Mouse (Mus musculus) A20 (cell line): ENCODE results near the gene Dync1i1.

Experiments
- DNase-seq: peaks from one replicate; pipeline ENCODE4 v3.0.0-alpha.2; 2011; ENCODE audit warnings: low read depth, low spot score

Gene Dync1i1

DNA sequence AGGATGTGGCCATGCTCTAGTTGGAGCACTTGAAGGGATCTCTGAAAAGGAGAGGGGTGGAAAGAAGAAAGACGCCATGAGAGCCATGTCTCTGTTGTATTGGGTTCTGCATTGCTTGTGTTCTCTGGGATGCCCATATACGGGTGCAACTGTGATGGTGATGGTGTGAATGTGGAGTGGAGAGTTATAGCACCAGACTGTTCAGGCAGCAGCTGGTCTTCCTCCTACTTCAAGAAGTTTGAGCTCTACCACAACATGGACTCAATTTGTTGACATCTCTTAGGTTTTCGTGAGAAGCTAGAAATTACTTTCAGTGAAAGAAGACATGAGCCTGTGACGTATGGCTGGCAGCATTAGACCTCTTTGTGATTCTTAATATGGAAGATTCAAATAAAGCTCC is 44.8 kb downstream of the Dync1i1 start:
- no peak for DNase-seq

DNA sequence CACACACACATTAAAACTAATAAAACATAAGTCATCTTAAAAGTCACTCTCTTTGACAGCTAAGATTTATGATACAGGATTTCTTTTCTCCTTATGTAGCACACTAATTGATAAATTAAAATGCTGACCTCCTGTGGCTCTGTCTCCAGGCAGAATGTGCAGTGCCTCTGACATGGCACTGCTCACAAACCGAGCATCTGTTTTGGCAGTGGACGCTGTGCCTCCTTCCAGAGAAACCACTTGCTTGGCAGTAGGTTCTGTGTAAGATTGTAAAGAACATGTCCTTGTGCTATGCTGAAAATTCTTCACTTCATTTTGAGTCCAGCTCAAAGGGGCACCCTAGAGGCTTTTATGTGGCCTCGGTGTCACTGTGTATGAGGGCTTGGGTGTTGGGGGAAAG is 50.0 kb downstream of the Dync1i1 start:
- no peak for DNase-seq

DNA sequence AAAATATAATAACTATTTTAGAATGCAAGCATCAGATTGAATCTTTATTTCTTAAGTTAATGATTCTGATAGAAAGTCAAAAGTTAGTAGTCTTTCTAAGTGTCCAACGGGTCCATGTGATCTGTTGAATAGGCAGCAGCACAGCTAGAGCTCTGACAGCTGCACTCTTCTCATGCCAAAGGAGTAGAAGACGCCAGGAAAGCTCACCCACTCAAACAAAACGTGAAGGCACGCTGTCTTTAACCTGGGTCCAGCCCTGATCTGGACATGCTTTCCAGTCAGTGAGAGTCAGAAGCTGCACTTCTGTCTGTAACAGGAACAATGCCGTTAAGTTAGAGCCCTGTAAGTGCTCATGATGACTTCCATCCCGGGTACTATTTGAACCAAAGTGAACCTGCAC is 56.3 kb downstream of the Dync1i1 start:
- DNase-seq = no peak

DNA sequence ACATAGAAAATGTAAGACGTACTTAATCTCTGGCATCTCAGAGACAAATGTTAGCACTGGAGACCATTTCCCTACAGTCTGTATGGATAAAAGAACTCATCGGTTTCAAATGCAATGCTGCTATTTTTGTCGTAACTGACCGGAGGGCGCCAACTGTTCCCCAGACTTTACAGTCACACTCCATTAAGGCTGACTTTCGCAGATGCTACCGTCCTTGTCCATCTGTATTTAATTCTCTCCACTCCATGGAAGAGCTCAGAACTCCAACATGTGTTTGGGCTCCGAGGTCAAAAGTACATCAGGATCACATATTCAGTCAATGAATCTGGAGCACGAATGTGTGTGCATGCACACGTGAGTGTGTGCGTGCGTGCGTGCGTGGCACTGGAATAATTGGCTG is 58.4 kb downstream of the Dync1i1 start:
- DNase-seq = no peak

DNA sequence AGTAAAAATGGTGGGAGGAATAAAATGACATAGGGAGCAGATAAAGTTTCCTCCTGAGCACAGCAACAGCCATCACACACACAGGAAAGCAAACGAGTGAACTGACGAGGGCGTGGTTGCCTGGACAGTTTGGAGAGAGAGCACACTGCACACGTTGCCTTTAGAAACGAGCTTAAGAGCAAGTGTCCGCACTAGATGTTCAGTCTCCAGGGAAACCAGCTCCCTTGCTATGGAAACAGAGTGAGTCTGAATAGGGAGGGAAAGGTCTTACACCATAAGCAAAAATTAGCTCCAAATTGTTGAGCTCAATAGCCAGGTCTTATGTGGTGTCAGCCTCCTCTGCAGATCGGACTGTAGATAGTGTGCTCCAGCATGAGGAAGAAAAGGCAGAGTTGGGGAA is 65.2 kb downstream of the Dync1i1 start:
- no peak for DNase-seq

DNA sequence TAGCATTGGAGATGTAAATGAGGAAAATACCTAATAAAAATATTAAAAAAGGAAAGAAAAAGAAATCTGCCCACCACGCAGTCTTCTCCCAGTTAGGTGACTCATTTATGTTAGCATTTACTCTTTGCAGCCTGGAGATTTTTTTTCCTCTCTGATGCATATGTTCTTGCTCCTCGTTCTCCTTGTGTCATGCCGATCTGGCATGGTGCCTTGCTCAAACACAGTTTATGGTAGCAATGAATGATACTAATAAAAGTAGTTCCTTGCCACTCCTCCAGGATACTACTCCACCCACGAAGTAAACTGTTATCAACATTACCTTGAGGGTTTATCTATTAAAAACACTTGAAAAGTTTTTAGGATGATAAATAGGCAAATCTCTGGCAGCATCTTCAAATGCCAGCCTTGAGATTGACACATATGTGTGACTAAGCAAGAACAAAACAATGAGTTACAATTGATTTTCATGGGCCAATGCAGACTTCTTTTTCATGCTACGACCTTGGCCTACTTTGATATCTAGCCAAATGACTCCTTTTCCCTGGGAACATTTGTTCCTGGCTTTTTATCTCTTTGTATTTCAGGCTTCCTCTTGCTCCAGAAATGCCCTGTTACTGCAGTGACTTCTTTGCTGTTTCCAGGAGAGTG is 68.8 kb downstream of the Dync1i1 start:
- DNase-seq = no peak

DNA sequence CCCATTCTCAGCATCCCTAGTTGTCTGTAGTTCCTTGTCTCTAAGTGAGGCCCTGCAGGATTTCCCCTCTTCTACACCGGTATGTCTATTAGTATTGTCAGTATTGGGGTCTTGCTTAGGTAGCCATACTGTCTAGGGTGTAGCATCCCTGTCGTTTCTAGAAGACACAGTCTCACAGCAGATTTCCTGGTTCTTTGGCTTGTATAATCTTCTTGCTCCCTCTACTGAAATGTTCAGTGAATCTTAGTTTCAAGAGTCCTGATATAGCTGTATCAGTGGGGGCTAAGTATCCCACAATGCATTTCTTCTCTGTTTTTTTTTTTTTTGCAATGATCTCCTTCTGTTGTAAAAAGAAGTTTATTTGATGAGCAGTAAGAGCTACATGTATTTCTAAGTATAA is 69.9 kb downstream of the Dync1i1 start:
- DNase-seq = no peak

DNA sequence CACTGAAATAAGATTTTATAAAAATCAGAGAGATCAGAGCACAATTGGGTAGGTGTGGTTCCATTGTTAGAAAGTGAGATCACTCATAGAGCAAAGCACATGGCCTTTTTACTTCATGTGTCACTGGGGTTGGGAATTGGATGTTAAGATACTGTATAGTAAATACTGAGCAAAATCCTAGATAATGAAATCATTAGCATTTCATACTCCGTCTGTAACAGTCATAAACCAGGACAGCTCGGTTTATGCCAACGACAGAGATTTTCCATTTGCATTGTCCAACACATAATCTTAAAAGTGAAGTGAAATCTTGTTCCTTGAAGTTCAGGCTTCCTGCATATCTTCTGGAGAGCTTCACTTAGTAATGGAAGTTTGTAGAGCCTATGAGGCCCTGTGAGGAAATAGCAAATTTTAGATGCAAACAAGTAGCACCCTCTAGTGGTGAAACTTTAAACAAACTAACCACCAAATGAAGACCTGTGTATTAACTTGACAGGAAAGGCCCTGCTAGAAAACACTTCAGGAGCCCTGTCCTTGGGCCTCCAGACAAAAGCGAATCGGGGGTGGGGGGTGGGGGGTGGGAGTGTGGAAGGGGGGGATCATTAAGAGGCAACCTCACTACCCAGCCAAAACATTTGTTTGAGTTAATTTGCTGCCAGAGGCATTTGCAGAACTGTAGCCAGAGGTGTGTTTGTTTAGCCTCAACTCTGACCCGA is 76.8 kb downstream of the Dync1i1 start:
- DNase-seq = peak; percentile 25

DNA sequence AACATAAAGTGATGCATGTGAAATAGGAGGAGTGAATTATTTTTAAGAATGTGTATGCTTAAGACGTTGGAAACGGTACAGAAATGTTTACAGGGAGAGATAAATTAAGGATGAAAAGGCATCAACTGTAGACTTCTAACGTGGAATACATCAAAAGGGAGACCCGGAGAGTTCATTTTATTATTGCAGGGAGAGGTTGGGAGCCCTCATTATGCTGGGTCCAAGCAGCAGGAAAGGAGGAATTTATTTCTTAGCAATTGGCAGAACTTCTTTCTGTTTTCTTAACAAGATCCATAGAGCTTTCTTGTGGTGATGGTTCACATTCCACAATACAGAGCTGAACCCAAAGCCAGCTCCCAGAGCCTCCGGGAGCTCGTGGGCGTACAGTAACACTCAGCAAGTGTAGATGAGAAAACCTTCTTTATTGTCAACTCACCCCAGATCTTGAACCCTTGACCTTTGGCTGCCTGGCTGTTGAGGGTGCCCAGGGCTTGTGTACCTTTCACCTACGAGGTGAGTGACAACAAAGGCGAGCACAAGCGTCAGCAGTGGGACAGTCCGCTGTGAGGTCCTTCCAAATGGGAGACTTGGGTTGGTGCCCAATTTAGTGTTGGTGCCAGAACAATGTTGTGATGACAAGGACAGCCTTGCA is 77.5 kb downstream of the Dync1i1 start:
- DNase-seq = no peak

DNA sequence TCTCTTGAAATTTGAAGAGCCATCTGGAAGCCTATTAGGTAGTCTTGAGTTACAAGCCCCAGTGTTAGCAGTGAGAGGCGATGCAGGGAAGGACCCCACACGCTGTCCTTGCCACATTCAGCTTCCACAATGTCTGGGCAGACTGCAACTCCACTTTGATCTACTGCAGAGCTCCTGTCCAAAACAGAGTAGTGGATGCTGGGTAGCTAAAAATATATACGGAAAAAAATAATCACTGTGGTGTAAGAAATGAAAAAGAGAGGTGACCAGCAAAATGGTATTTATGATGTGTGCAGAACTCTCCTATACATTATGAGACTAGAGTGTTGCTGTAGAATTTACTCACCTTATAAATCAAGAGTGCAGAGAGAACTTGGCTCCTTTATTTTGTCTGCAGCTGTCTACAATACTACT is 82.6 kb downstream of the Dync1i1 start:
- no peak for DNase-seq

DNA sequence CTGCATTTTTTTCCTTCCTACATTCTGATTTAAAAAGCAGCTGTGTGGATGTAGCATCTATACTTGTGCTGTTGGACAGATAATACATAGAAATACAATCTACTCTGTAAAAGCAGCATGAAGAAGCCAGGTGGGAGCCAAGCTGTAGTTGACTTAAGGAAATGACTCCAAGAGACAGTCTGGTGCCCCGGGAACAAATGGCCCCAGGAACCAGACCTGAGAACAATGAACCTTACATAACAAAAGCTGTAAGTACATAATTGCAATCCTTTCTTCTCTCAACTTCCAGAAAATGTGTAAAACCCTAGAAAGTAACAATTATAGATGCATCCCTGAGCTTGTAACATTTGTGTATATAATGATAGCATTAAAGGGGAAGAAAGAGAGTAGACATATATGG is 86.6 kb downstream of the Dync1i1 start:
- DNase-seq = no peak

DNA sequence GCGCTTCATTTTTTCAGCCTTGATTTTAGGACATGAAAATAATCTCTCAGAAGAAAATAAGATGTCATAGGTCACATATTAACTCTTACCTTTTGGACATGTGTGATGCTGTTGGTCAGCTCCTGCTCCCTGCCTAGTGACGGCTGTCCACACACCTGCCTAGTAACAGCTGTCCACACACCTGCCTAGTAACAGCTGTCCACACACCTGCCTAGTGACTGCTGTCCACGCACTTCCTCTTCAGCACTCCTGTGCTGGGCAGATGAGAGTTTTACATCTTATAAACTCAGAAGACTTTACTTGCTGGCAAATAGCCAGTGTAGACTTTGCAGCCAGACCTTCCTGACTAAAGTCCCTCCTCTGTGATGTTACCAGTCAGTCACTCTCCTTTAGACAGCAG is 94.2 kb downstream of the Dync1i1 start:
- DNase-seq = peak; percentile 9

DNA sequence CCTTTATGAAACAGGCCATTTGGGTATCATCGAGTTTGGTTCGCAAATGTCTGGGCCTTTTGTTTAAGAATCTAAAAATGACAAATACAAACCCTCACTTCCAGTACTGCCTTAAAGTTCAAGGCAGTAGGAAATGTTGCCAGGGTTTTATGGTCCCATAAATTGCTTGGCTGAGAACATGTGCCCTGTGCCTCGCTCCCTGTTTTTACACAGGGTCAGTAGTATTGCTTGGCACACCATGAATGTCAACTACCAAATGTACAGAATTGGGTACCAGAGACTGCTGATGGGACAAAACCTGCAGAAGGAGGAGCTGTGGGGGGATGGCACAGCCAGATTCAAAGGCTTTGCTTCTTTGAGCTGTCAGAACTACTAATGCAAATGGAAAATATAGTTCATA is 100.0 kb downstream of the Dync1i1 start:
- no peak for DNase-seq

DNA sequence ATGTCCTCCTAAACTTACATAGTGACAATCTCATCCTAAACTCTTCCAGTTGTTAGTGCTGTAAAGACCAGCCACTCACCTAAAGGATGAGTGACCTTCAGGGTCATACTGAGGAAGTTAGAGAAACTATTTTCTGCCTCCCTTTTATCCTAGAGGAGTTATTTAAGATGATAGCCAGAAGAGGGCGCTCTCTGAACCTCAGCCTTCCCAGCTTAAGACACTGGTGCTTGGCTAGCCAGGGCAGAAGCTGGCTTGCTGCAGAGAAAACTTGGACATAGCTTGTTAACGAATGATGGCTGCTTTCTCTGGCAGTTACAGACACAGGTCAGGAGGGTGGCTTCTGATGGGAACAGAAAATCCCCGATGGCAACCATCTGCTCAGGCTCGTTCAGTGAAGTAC is 101.6 kb downstream of the Dync1i1 start:
- no peak for DNase-seq

DNA sequence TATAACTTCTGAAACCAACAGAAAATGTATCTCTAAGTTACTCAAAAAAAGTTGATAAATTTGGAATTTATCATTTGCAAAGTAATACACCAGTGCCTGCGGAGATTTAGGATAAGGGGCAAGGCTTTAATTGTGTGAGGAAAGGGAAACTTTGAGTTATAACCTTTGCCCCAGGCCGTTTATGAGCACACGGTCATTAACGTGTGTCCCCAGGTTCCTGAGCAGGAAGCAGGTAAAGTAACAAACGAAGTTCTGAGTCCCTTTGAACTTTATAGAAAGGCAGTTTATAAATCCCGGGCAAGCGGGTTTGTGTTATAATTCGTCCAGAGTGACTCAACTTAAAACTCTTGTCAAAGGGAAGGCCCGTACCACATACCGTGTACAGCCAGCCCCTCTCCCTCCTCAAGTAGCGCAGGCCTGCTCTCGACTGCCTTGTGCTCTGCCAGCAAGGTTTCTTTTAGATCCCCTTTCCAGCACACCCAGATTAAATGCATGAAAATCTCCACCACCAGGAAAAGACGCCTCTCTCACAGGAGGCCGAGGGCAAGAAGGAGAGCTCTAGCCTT is 103.1 kb downstream of the Dync1i1 start:
- DNase-seq = no peak

DNA sequence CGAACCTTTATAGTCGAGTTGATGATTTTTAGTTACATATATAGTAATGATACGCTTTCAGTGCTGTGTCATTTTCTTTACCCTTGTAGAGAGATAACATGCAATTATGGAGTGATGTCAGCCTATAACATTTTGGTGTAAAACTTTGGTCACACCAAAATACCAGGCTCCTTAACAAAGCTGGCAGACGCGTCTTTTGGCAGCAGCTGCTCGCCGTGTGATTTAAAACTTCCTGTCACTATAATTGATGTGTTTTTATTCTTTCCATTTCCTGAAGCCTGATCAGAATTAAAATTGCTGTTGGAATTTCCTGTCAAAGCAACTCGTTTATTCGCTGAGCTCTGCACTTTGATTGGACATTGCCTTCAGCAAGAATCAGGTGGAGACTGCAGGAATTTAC is 103.7 kb downstream of the Dync1i1 start:
- no peak for DNase-seq

DNA sequence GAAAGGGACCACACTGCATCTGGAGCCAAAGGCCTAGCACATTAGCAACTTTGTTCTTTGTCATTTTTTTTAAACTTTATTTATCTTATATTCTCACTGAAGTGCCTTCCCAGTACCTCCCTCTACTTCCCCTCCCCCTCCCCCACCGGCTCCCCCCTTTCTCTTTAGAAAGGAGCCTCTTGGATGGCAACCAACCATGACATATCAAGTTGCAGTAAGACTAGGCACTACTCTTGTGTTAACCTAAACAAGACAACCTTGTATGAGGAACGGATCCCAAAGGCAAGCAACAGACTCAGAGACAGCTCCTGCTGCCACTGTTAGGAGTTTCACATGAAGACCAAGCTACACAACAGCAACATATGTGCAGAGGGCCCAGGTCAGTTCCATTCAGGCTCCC is 105.3 kb downstream of the Dync1i1 start:
- no peak for DNase-seq

DNA sequence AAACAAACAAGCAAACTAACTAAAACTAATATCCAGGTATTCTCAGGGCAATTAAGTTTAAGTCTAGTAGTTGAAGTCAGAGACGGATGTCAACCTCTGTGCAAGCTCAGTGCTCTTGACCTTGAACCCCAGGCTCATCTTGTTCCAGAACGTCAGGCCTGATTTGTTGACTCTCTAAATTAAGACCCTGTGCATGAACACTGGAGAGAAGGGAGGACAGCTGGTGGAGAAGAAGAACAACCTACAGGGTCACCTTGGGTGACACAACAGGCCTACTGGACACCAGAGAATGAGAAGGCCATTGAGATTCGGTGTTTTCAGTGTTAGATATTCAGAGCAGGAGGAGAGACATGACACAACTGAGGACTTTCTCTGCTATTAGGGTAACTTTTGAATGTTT is 105.8 kb downstream of the Dync1i1 start:
- DNase-seq = no peak

DNA sequence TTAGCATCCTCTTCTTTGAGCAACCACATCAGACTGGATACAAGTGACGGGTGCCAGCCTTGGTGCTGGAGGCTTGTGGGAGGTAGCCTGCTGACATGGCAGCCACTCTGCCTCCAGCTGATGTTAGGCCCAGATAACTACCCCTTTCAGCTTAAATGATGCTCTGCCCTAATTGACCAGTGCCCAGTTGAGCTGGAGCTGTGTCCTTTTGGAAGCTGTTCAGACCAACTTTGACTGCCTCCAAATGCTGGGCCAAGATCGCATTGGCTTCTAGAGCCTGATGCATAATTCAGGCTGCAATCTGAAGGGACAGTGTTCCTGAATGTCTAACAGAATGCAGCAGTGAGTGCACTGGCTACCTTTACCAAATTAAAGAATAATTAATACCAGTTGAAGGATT is 107.4 kb downstream of the Dync1i1 start:
- DNase-seq = no peak

DNA sequence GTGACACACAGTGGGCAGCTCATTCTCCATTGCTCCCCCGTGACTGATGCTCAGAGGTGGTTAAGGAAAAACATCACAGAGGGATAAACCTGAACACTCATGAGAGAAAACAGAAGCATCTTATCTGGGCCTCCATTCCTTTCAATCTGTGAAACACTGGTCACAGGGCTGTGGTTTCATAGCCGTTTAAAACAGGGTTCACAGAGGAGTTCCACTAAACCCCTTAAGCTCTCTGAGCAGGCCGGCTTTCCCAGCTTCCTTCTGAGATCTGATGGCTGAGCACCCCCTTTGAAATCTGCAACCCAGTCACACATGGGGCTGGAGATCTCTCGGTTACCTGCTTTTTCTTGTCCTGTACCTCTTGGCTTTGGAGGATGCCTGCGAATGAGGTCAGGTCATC is 117.0 kb downstream of the Dync1i1 start:
- no peak for DNase-seq

DNA sequence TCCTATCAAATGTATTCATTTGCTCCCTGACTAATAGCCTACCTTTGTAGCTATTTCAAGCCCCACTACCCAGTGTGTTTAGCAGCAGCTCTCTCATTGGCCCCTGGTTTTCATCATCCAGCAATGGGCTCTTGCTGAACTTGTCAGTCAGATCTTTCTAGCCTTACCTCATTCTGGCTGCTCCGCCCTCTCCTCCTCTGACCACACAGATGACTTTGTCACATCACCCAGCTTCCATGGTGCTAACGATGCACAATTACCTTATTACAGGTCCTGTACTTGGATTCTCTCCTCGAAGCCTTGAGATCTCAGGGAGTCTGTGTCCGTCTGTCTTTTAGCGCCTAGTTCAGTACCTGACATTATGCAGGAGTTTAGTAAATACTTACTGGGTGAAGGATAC is 120.7 kb downstream of the Dync1i1 start:
- no peak for DNase-seq

DNA sequence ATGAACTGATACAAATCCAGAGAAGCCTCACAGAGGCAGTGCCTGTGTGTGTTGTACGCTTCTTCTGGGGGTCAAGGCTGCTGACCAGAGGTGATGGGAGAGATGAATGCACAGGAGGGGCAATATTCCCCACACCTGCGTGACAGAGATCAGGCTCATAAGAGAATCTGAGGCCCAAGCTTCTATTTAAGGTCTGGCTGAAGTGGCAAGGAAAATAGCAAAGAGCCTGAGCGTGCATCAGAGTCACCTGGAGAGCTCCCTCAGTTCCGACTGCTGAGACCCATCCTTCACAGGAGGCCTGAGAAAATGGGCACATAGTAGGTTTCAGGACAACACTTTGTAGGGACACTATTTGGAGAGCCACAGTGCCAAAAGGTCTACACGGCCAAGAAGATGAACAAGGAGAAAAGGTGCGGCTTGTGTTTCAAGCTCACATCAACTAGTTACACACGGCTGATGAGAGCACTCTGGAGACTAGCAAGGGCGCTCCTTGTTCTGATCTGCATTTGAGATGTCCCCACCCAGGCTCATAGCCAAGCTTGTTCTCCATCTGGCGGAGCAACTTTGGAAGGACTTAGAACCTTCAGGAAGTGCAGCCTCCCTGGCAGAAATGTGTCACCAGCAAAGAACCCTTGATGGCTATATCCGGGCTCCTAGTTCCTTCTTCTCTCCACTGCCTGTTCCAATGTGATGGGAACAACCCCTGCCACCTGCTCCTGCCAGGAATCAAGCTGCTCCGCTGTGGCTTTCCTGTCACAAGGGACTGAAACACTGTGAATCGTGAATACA is 128.8 kb downstream of the Dync1i1 start:
- no peak for DNase-seq
